Mouse (Mus musculus): ENCODE data around the gene Adar. TPM values are rescaled to one million over a fixed set of nuclear protein-coding genes. Genes with fewer than 3 reads are reported as not detected.

The Adar gene
- total RNA-seq, 2 experiments from 2014 or later, result 123 to 156 TPM

DNA sequence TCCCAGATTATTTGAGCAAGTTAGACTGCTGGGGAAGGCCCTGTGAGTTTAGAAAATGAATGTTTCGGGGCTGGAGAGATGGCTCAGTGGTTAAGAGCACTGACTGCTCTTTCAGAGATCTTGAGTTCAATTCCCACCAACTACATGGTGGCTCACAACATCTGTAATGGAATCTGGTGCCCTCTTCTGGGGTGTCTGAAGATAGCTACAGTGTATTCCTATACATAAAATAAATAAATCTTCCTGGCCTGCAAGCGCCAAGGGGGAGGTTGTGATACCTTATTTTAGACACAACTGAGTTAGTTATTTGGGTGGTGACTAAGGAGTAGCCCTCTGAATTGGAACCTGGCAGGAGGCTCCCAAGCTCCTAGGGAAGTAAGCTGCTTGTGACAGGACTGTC is 14.0 kb downstream of the Adar start:
- no peak for DNase-seq (ENCODE audit: low spot score in 2 of 2)
- intact Hi-C loops (cut with DNase I), result no loop called here

DNA sequence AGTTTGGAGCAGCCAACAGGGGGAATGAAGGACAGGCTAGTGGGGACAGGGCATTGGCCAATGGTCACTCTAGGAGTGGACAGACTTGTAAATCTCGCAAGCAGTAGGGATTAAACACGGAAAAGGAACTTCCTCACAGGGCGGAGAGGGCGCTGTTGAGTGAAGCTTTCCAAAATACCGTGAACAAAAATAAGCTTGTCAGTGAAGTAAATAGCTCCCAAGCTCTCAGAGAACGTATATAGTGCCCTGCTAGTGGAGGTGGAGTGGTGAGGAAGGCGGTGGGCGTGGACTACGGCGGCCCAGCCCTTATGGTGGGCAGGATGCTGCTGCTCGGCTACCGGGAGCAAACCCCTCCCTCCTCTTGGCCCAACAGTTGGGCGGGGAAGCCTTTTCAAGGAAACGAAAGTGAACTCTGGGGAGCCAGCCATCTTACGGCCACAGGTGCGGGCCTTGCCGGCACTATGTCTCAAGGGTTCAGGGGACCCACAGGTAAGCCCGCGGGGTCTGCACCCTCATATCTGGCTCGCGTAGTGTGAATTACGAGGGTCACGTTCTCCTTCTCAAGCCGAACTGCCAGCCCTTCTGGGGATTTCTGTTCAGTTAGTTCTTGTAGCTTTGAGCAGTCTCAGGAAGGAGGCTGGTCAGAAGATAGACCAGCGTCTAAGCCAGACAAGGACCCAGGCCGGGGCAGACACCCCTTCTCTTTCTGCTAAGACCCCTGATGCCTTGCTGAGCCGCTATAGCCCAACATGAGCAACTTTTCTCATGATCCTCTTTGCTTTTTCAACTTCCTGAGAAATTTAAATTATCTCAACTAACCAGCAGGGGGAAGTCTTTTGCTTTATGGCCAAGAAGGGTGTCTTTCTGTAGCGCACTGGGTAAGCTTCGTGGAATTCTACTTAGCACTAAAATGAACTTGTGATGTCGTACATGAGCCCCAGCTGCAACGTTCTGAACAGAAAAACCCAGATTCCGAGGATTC is 15.8 kb downstream of the Adar start:
- DNase-seq (ENCODE audit: low spot score in 2 of 2), result peak; percentile 52 to 55
- intact Hi-C loops (cut with DNase I), result loop anchor here (5.0 kb wide), 1 partner anchor 42 kb away; the partner anchor contains the start of gene Ube2q1

DNA sequence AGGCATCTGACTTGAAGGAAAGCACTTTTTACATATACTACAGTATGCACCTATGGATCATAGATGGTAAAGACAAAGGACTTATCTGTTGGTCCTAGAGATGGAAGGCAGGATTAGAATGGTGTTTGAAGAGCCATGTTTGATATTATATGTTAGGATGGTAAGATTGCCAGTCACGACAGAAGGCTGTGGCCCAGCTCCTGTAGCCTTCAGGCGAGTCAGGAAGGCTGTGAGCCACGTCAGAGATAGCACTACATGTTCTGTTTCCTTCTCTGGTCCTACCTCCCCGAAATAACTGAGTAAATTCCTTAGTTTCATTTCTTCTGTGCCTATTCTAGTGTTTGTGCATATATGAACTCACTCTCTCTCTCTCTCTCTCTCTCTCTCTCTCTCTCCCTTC is 17.3 kb downstream of the Adar start:
- intact Hi-C loops (cut with DNase I), result loop anchor here (5.0 kb wide), 1 partner anchor 40 kb away; the partner anchor contains the start of gene Ube2q1
- no peak for DNase-seq (ENCODE audit: low spot score in 2 of 2)

DNA sequence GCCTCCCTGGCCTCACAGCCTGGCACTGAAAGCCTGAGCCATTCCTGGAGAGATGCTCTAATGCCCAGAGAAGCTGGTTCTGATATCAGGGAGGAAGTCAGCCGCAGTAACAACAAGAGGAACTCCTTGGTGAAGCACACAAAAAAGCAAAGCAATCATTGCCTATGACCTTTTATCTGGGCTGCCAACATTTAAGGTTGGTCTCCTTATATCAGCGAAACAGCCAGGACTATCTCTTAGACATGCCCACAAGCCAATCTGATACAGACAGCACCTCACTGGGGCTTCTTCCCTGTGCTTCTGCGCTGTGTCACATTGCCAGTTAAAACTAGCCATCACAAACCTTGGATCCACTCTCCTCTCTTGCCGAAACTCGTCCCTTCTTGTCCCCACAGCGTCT is 23.7 kb downstream of the Adar start:
- intact Hi-C loops (cut with DNase I), result no loop called here
- no peak for DNase-seq (ENCODE audit: low spot score in 2 of 2)

DNA sequence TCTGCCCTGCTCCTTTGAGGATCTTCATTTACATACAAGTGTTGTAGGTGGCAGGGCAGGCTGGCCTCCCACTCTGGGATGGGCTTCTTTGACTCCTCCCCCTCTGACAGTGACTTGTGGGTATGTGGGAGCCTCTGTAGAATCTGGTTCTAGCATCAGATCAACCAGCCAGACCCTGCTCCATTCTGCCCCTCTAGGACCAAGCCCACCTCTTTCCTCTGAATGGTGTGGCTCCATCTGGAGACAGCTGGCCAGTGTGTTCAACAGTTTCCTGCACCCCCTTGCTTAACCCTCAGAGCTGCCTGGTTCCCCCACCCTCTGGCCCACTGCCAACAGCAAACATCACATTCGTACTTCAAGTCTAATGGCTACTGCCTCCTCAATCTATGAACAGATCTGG is 37.5 kb downstream of the Adar start:
- intact Hi-C loops (cut with DNase I), result no loop called here
- DNase-seq (ENCODE audit: low spot score in 2 of 2), result no peak

DNA sequence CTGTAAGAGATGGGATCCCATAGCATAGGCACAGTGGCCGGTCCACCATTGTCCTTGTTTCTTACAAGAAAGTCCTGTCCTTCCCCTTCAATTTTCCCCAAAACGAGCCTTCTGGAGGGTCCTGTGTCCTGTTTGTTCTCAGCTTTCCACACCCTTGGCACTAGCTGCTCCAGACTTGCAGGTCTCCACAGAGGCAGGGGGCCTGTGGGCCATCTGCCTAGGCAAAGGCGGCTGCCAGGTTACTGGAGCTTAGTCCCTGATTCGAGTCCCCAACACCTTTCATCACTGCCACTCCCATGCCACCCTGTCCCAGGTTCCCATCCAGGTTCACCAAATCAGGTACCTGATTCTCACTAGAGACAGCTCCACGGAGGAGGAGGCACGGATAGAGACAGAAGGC is 40.5 kb downstream of the Adar start:
- intact Hi-C loops (cut with DNase I), result no loop called here
- no peak for DNase-seq (ENCODE audit: low spot score in 2 of 2)

DNA sequence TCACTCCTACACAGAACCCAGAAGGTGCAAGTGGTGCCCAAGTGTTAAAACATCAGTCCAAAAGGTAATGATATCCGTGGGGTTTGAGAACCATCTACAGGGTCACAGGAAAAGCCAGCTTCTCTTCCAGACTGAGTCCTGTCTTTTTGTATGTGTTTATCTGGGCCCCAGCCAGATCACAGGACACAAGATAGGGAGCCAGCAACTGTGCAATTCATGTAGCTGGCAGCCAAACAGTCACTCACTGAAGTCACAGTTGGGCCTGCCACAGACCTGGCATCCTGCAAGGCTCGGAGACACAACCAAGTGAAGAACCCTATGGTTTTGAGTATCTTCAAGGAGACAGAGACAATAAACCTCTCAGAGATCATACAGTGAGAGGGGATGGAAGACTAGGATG is 43.0 kb downstream of the Adar start:
- DNase-seq (ENCODE audit: low spot score in 2 of 2), result no peak
- intact Hi-C loops (cut with DNase I), result no loop called here

DNA sequence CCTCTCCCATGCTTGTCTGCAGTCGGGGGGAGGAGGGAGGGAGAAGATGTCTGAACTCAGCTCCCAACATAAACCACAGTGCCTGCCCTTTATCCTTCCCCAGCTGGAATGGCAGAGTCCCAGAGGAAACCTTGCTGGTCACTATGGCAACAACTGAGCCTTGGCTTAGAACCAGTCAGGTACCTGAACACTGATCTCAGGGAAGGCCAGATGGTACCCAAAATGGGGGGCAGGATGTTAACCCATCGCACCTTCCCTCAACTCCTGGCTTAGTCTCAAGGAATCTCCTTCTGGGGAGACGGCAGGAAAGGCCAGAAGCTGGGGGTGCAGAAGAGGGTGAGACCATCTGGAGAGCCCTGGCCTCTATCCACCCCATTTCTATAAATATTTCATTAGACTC is 45.0 kb downstream of the Adar start:
- intact Hi-C loops (cut with DNase I), result no loop called here
- DNase-seq (ENCODE audit: low spot score in 2 of 2), result no peak

DNA sequence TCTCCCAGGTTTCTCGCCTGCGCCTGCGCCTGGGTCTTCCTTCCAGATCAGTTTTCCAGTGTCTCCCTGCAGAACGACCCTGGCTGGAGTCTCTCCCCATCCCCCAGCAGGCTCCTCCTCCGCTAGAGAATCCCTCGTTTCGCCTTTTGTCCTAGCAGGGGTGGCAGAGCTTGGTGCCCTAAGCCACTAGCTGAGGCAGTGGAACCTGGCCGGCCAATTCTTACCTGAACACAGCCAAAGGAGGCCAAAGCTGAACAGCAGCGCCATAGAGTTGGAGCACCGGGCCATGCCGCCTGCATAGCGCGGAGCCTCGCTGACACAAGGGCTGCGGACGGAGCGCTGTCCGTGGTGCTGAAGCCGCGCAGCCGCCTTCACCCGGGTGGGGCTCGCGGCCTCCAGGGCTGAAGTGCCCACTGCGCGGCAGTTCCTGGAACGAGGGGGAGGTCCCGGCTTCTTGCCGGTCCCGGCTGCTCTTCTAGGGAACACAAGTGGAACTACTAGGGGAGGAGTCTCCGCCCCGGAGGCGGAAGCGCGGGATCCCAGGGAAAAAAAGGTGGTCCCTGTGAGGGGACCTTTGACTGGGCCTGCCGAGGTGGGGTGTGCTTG is 49.4 kb downstream of the Adar start, which contains the start of gene Chrnb2:
TSS of gene Chrnb2 (minus strand) at position 514 of the 606 bp plus-strand sequence.
- DNase-seq (ENCODE audit: low spot score in 2 of 2), result peak; percentile 50 to 59
- intact Hi-C loops (cut with DNase I), result no loop called here

DNA sequence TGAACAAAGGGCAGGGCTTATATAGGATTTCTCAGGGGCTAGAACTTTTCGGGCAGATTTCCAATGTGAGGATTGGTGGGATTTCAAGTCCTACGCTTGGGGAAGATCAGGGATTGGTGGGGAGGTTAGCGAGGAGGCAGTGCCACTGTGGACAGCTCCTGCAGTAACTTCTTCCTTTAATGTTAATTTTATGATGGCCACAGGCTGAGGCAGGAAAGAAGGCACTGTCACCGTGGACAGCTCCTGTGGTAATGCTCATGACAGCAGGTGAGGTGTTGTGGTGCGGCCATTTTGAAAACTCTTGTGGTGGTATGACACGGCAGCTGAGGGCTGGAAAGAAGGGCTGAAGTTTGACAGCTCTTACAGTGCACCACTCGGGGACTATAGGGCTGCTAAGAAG is 54.8 kb downstream of the Adar start:
- DNase-seq (ENCODE audit: low spot score in 2 of 2), result no peak
- intact Hi-C loops (cut with DNase I), result no loop called here

DNA sequence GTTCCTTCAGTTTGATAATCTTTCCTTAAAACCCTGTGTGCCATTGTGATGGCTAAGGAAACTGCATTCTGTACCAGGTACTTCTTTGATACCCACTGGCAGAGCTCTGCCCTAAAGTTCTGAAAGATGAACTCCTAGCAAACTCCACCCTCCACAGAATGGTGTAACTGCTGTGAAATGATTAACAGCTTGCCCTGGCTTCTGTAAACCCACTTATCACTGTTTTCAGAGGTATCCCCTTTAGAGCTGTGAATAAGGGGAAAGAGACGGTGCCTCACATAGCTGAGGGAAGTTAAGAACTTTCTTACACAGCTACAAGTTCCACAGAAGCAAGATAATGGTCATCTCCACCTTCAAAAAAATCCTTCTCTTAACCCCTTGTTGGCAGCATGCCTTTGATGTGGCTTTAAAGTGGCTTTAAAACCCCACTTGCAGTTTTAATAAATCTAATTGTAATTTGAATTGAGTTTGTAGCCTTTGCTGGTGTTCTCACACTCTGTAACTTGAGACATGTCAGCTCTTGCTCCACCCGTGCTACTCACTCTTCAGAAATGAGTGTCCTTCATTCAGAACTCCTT is 55.7 kb downstream of the Adar start:
- intact Hi-C loops (cut with DNase I), result loop anchor here (5.0 to 10.0 kb wide), 5 partner anchors 38 to 456 kb away; partner anchors contain the start of genes 4933434E20Rik and Ubap2l
- no peak for DNase-seq (ENCODE audit: low spot score in 2 of 2)

DNA sequence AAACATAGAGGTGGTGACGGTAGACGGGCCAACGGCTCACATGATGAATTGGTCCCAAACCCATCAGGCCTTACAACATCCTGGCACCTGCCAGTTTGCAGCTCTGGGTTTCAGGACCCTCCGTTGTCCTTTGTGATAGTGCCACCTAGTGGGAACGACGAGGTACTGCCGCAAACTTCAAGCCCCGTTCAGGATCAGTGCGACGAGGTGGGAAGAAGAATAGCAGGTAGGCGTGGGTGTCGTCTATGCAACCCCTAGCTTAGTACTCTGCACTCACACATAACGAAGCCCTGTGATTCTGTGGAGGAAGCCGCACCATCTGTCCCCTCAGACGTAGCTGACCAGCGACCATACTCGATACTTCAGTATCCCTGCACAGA is 57.8 kb downstream of the Adar start:
- peak; percentile 81 to 83 for DNase-seq (ENCODE audit: low spot score in 2 of 2)
- intact Hi-C loops (cut with DNase I), result loop anchor here (2.0 to 10.0 kb wide), 6 partner anchors 40 to 458 kb away; partner anchors contain the start of genes 4933434E20Rik, Adar and Ubap2l

DNA sequence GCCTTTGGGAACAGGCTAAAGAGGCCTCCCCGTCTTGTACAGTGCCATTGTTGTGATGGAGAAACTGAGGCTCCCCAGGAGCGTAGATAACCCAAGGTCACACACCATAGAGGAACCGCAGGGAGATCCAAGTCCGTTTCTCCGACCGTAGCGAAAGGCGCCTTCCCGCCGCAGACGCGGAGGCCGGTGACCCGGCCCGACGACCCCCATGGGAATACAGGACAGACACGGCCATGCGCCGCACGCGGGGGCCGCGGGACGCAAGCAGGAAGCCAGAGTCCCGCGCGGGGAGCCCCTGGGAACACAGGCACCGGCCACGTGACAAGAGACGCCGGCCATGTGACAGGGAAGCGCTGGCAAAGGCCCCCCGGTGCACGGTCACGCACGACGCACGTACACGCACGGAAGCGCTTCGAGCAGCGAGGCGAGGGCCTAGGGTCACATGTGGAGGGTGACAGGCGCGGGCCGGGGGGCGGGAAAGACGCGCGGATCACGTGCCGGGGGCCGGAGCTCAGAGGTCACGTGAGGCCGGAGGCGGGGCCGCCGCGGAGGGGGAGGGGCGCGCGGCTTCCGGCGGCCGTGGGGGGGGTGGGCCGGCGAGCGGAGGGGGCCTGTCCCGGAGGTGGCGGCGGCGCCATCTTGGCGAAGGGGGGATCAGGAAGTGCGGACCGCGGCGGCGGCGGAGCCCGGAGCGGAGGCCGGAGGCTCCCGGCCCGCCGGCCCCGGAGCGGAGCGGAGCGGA is 58.3 kb downstream of the Adar start, which contains the start of gene Ube2q1:
TSS of gene Ube2q1 (plus strand) at position 649 of the 742 bp plus-strand sequence.
- intact Hi-C loops (cut with DNase I), result loop anchor here (2.0 to 10.0 kb wide), 6 partner anchors 41 to 458 kb away; partner anchors contain the start of genes 4933434E20Rik, Adar and Ubap2l
- peak; percentile 98 for DNase-seq (ENCODE audit: low spot score in 2 of 2)

DNA sequence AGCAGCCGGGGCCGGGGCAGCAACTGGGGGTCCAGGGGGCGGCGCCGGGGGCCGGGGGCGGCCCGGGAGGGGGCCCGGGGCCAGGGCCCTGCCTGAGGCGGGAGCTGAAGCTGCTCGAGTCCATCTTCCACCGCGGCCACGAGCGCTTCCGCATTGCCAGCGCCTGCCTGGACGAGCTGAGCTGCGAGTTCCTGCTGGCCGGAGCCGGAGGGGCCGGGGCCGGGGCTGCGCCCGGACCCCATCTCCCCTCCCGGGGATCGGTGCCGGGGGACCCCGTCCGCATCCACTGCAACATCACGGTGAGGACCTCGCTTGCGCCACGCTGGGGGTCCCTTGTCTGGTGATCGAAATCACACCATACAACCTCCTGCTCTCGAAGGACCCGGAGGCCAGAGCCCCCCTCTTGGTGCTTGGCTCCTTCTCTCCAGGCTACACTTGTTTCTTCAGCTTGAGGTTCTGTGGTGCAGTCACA is 59.0 kb downstream of the Adar start:
- DNase-seq (ENCODE audit: low spot score in 2 of 2), result no peak
- intact Hi-C loops (cut with DNase I), result loop anchor here (2.0 to 10.0 kb wide), 6 partner anchors 41 to 459 kb away; partner anchors contain the start of genes 4933434E20Rik, Adar and Ubap2l

DNA sequence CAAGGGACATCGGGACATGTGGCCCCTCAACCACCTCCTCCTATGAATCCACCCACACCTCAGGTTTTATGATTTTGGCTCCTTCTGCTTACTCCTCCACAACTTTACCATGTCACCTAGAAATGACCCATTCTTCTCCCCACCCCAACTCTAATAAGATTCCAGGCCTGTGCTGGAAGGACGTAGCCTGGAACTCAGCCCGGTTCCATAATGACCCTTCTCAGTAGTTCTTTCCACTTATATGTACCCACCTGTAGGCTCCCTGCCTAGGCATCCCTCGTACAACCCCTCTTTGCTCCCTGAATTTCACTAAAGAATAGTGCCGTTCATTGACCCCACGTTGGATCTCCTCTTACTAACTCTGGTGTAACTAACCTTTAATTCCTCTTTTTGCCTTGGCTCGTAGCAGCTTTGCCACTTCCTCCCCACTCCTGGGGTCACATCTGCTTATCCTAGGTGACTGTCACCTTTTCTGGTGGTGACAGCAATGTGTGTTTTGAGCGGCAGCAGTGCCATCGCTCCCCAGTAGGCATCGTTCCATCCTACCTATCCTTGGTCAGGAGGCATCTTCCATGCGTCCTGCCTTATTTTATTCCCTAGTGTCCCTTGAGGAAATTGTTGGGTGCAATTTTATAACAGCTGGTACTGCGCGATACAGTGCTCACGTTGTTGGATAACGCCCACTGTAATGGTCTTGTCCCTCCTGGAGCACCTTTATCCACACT is 59.6 kb downstream of the Adar start:
- intact Hi-C loops (cut with DNase I), result loop anchor here (5.0 to 10.0 kb wide), 5 partner anchors 42 to 460 kb away; partner anchors contain the start of genes 4933434E20Rik and Ubap2l
- no peak for DNase-seq (ENCODE audit: low spot score in 2 of 2)

DNA sequence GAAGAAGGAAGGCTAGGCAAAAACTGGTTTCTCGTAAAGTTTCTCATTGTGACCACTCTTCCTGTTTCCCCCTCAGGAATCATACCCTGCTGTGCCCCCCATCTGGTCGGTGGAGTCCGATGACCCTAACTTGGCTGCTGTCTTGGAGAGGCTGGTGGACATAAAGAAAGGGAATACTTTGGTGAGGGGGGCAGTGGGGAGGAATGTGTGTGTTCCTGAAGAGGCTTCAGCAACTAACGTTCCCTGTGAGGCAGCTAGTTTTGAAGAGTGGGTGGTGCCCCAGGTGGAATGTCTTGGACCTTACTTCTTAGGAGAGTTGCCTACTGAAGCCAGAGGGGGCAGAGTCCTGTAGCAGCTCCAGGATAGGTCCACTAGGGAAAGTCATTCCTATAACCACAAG is 61.2 kb downstream of the Adar start:
- intact Hi-C loops (cut with DNase I), result loop anchor here (10.0 kb wide), 2 partner anchors 279 to 461 kb away; partner anchors contain the start of genes 4933434E20Rik and Ubap2l
- no peak for DNase-seq (ENCODE audit: low spot score in 2 of 2)

DNA sequence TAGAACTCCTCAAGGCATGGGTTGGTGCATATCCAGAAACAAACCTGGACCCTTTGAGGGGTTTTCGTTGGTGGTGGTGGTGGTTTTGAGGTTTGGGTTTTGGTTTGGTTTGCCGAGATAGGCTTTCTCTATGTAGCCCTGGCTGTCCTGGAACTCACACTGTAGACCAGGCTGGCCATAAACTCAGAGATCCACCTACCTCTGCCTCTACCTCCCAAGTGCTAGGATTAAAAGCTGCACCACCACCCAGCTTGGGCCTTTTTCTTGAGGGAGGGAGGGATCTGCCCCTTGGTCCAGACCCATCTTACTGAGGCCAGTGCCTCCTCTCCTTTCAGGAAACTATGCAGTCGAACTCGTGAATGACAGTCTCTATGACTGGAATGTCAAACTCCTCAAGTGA is 65.3 kb downstream of the Adar start:
- no peak for DNase-seq (ENCODE audit: low spot score in 2 of 2)
- intact Hi-C loops (cut with DNase I), result no loop called here

DNA sequence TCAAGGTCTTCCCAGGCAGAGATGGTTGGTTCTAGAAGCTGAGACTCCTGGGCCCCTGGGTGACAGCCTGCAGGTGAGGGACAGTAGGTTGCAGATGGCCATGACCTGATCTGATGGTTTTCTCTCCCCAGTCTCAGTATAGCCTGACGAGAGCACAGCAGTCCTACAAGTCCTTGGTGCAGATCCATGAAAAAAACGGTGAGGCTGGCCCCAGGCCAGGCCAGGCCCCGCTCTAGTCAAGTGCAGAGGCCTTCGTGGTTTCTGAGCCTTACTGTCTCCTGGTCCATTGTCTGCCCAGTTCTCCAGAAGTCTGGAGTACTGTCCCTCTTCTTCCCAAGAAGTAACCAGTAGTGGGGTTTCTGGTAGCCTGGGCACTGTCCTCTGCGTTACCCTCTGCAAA is 66.8 kb downstream of the Adar start:
- intact Hi-C loops (cut with DNase I), result no loop called here
- no peak for DNase-seq (ENCODE audit: low spot score in 2 of 2)
